Comparison of ENCODE assay signal across 17 mouse cellular contexts in the genomic region with DNA sequence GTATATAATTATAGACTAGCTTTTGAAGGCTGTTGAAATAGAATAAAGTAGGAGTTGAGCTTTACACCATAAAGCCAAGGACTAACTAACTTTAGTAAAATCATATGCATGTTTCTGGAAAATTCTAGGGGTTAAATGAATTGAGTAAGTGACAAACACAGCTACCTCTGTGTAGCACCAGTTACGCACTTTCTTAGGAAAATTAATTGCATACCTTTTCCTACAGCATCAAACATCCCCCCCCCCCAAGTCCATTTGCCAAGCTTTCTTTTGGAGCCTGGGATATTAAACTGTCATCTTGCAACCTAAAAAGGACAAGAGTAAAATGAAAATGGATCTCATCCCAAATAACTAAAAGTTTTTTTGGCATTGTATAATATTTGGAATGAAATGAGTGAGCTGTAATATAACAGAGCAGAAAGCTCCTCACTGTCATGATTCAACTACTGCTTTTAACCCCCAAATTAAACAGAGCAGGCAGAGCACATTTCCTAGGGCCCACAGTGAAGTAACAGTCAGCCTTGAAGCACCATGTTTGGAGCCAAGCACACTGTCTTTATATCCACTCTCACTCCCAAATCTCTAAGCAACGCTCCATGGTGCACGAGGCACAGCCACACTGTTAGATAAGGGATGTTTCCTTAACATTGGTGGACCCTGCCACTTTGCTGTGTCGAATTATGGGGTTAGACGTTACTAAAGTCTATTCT.
"Had no signal": no experiment of that assay in that cellular context is flagged by ENCODE, and none has a peak within 500 bp of the region (broad histone marks: within the 10 kb centered on the region; RNA-seq: fewer than 3 reads in every experiment).

No protein-coding gene starts in this region.

- H3K9ac ChIP-seq: limb, embryonic 15.5 days; liver, embryonic 12.5 days; midbrain, embryonic 12.5 days; neural tube, embryonic 12.5 days had no signal

- H3K27me3 ChIP-seq: limb, embryonic 15.5 days; liver, embryonic 12.5 days; midbrain, embryonic 12.5 days; neural tube, embryonic 12.5 days had no signal

- H3K9me3 ChIP-seq: limb, embryonic 15.5 days; liver, embryonic 12.5 days; midbrain, embryonic 12.5 days; neural tube, embryonic 12.5 days had no signal

- H3K36me3 ChIP-seq: limb, embryonic 15.5 days; liver, embryonic 12.5 days; midbrain, embryonic 12.5 days; neural tube, embryonic 12.5 days had no signal

- H3K27ac ChIP-seq: limb, embryonic 15.5 days; liver, embryonic 12.5 days; midbrain, embryonic 12.5 days; neural tube, embryonic 12.5 days had no signal

- H3K4me2 ChIP-seq: limb, embryonic 15.5 days; liver, embryonic 12.5 days; midbrain, embryonic 12.5 days; neural tube, embryonic 12.5 days had no signal

- H3K4me3 ChIP-seq: limb, embryonic 15.5 days; liver, embryonic 12.5 days; midbrain, embryonic 12.5 days; myocyte; neural tube, embryonic 12.5 days had no signal

- H3K4me1 ChIP-seq: limb, embryonic 15.5 days; liver, embryonic 12.5 days; neural tube, embryonic 12.5 days had no signal

- DNase-seq: kidney, adult 8-10 months; kidney, postnatal 25 days; layer of hippocampus, postnatal 36 days; lung, postnatal 36 days; retina, postnatal 1 day; right cerebral cortex, postnatal 4 days; spleen, adult 18-20 months; thymus, adult 2 months; thymus, postnatal 25 days had no signal

- ATAC-seq: hindbrain, embryonic 16.5 days; inflammation-experienced regulatory T-cells, adult 6 months; liver, embryonic 12.5 days; lung, postnatal 0 days had no signal
